8 mouse cellular contexts compared by ENCODE assay signal in the genomic region with DNA sequence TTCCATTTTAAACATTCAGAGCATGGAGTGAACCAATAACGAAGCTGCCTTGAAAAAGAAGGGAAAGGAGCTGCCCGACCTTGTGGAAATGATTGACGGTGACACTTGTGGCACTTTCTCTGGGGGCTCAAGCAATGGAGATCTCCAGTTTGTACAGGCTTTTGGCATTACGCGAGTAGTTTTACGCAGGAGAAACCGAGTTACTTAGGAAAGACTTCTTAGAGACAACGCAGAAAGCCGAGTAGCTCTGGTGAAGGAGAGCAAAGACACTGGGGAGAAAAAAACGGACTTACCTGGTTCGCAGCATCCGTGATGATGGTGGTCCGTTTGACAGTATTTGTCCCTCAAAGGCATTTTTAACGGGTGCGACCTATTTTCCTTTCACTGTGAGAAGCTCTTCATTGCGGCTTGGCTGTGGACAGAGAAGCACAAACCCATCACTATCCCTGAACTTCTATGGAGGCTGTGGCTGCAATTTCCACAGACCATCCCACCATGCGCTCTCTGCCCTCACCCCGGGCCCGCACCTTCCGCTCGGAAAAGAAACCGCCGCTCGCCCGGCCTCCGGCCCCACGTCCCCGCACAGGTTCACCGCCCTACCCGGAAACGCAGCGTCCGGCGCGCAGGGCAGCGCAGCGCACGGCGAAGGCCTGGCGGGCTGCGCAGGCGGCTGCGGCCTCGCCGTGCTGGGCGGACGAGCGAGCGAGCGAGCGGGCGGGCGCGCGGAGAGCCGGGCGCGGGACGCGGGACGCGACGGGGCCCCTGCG.
DNase-seq lines count a peak whose midpoint lies in the region; ATAC-seq and TF ChIP-seq lines count a peak whose summit lies in the region.

No protein-coding gene starts in this region.

- no peaks in the 10 kb centered on the region for H3K9me3 ChIP-seq in liver, postnatal 0 days (ENCODE audit: low read length)
- H3K9me3 ChIP-seq in neural tube, embryonic 14.5 days (ENCODE audit: control insufficient read depth, low read length) = no peaks in the 10 kb centered on the region

- WGBS in liver, postnatal 0 days (ENCODE audit: insufficient replicate concordance) = 2% methylated on average over 56 of the region's 64 CpGs
- 1% methylated on average over 64 of the region's 64 CpGs for WGBS in neural tube, embryonic 14.5 days

- no peaks in the 10 kb centered on the region for H3K27me3 ChIP-seq in liver, postnatal 0 days (ENCODE audit: insufficient read depth, low read length)
- 0 out of 2 replicates have a peak, but pooled peaks cover 3% of the 10 kb centered on the region for H3K27me3 ChIP-seq in neural tube, embryonic 14.5 days (ENCODE audit: control insufficient read depth, insufficient read depth, low read length)

- ATAC-seq in liver, postnatal 0 days = peak; percentile 60
- ATAC-seq in neural tube, embryonic 14.5 days (ENCODE audit: low read depth) = peak; percentile 38

- peaks cover 24% of the 10 kb centered on the region for H3K36me3 ChIP-seq in liver, postnatal 0 days (replicated peaks; ENCODE audit: insufficient read depth, low read length)
- H3K36me3 ChIP-seq in neural tube, embryonic 14.5 days (ENCODE audit: control insufficient read depth, insufficient read depth, low read length) = no peaks in the 10 kb centered on the region; the same call in 1 of the 2 replicates

- H3K27ac ChIP-seq in liver, postnatal 0 days (ENCODE audit: low read depth) = peak overlapping the region; percentile 95
- H3K27ac ChIP-seq in neural tube, embryonic 14.5 days (ENCODE audit: low read depth, low read length) = peak overlapping the region; percentile 81

- H3K4me1 ChIP-seq in liver, postnatal 0 days (ENCODE audit: insufficient read depth) = peaks cover 12% of the 10 kb centered on the region
- H3K4me1 ChIP-seq in neural tube, embryonic 14.5 days (ENCODE audit: control insufficient read depth, insufficient read depth, low read length) = no peaks in the 10 kb centered on the region

- H3K9ac ChIP-seq in liver, postnatal 0 days (replicated peaks) = peak overlapping the region; percentile 90
- peak overlapping the region; percentile 66 for H3K9ac ChIP-seq in neural tube, embryonic 14.5 days (replicated peaks; ENCODE audit: low read depth, low read length)

- H3K4me3 ChIP-seq in liver, postnatal 0 days (ENCODE audit: low read depth, low read length) = peak overlapping the region; percentile 93
- H3K4me3 ChIP-seq in neural tube, embryonic 14.5 days (ENCODE audit: low read depth, low read length) = peak overlapping the region; percentile 89

- no peak for TF ChIP-seq EP300 in liver, postnatal 0 days (IDR thresholded peaks at IDR 0.05; ENCODE audit: low read depth)

- peak overlapping the region; percentile 93 for H3K4me2 ChIP-seq in liver, postnatal 0 days (ENCODE audit: low read depth, low read length)
- H3K4me2 ChIP-seq in neural tube, embryonic 14.5 days (ENCODE audit: low read depth, low read length) = peak overlapping the region; percentile 77

- no peak for TF ChIP-seq CTCF in liver, postnatal 0 days (IDR thresholded peaks at IDR 0.05; ENCODE audit: low read depth)

- DNase-seq in urinary bladder, adult 2 months (ENCODE audit: low spot score) = peak; percentile 37
- no peak for DNase-seq in urinary bladder, postnatal 10 days (ENCODE audit: low spot score)
- DNase-seq in cerebellum, adult 9-11 months = peak; percentile 39
- peak; percentile 16 to 17 for DNase-seq in frontal cortex, postnatal 36 days (ENCODE audit: low spot score in 2 of 2)
- peak; percentile 42 for DNase-seq in kidney, adult 18-20 months
- peak; percentile 66 for DNase-seq in liver, postnatal 0 days
- peak; percentile 11 for DNase-seq in thymus, postnatal 0 days (ENCODE audit: low spot score)
